Mouse (Mus musculus): ENCODE results near the gene Rabgap1l.

GRCm38 (mm10) chr1:160784122-160784521 lies 8.9 kb downstream of the Rabgap1l start:
- TF ChIP-seq POLR2A (IDR thresholded peaks at IDR 0.05; ENCODE audit: low read depth, low read length): no peak
- no peak for TF ChIP-seq CTCF (IDR thresholded peaks at IDR 0.05; ENCODE audit: extremely low read depth, insufficient read depth, insufficient read length, insufficient replicate concordance)

Measured in spleen, adult 2 months (tissue).